Mouse (Mus musculus) cortical plate, adult 2 months (tissue): ENCODE data around the gene Pla2g1b.

Source experiments
- CTCF ChIP-seq: fragments of 200-500 bp; IDR thresholded peaks from 2 replicates; pipeline ENCODE4 v1.5.1; 2011; ENCODE audit warnings: mild to moderate bottlenecking, control low read depth, low read length; ENCODE audit not compliant: insufficient read depth; ENCODE audit errors: extremely low read depth
- POLR2A ChIP-seq: fragments of 200-500 bp; IDR thresholded peaks from 2 replicates; pipeline ENCODE4 v1.6.1; 2011; ENCODE audit warnings: mild to moderate bottlenecking, low read length, control low read depth; ENCODE audit not compliant: insufficient read depth; ENCODE audit errors: extremely low read depth

DNA sequence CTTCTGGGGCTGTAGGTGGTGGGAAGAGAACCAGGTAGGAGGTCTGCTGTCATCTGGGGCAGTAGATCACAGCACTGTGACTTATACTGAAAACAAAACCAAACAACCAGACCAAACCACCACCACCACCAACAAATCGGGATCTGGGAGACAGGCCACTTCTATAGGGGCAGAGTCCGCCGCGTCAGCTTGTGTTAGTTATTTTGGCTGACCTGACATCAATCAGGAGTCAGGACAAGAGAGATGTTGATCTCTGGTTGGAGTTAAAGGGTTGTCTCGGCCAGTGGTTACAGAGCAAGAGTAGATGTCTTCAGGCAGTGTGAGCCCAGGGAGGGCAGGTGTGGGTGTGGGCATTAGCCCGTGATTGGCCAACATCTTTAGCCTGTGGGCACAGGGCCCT is 48.3 kb downstream of the Pla2g1b start:
- TF ChIP-seq CTCF (no peak), POLR2A (no peak)
